14 mouse cellular contexts compared by ENCODE assay signal in genomic region chr2:11219262-11219661, GRCm38 (mm10).
"Had no signal": no experiment of that assay in that cellular context is flagged by ENCODE, and none has a peak within 500 bp of the region (broad histone marks: within the 10 kb centered on the region; RNA-seq: fewer than 3 reads in every experiment).

No protein-coding gene starts in this region.

- H3K27me3 ChIP-seq: megakaryocyte, embryonic 14.5 days; midbrain, embryonic 13.5 days; midbrain, embryonic 15.5 days; neural tube, embryonic 12.5 days; stomach, embryonic 15.5 days had no signal

- H3K4me3 ChIP-seq: megakaryocyte, embryonic 14.5 days; midbrain, embryonic 13.5 days; midbrain, embryonic 15.5 days; neural tube, embryonic 12.5 days; stomach, embryonic 15.5 days had no signal

- DNase-seq: lung, adult 18-20 months; lung, embryonic 14.5 days; lung, postnatal 10 days; lung, postnatal 4 days; right cerebral cortex, postnatal 14 days; thymus, postnatal 25 days; thymus, postnatal 4 days had no signal

- H3K36me3 ChIP-seq: midbrain, embryonic 13.5 days; midbrain, embryonic 15.5 days; neural tube, embryonic 12.5 days; stomach, embryonic 15.5 days had no signal

- H3K4me2 ChIP-seq: lung, embryonic 14.5 days; midbrain, embryonic 11.5 days; midbrain, embryonic 13.5 days; midbrain, embryonic 15.5 days; neural tube, embryonic 12.5 days; stomach, embryonic 15.5 days had no signal

- H3K4me1 ChIP-seq: midbrain, embryonic 13.5 days; midbrain, embryonic 15.5 days; neural tube, embryonic 12.5 days; stomach, embryonic 15.5 days had no signal

- H3K9me3 ChIP-seq: megakaryocyte, embryonic 14.5 days; midbrain, embryonic 13.5 days; midbrain, embryonic 15.5 days; neural tube, embryonic 12.5 days; stomach, embryonic 15.5 days had no signal

- ATAC-seq: midbrain, embryonic 13.5 days; midbrain, embryonic 15.5 days had no signal

- H3K9ac ChIP-seq: lung, embryonic 14.5 days; midbrain, embryonic 13.5 days; midbrain, embryonic 15.5 days; neural tube, embryonic 12.5 days; stomach, embryonic 15.5 days had no signal

- H3K27ac ChIP-seq: midbrain, embryonic 13.5 days; midbrain, embryonic 15.5 days; neural tube, embryonic 12.5 days; stomach, embryonic 15.5 days; stomach, postnatal 0 days had no signal
